Mouse (Mus musculus): ENCODE results near the gene Tfeb.

DNA sequence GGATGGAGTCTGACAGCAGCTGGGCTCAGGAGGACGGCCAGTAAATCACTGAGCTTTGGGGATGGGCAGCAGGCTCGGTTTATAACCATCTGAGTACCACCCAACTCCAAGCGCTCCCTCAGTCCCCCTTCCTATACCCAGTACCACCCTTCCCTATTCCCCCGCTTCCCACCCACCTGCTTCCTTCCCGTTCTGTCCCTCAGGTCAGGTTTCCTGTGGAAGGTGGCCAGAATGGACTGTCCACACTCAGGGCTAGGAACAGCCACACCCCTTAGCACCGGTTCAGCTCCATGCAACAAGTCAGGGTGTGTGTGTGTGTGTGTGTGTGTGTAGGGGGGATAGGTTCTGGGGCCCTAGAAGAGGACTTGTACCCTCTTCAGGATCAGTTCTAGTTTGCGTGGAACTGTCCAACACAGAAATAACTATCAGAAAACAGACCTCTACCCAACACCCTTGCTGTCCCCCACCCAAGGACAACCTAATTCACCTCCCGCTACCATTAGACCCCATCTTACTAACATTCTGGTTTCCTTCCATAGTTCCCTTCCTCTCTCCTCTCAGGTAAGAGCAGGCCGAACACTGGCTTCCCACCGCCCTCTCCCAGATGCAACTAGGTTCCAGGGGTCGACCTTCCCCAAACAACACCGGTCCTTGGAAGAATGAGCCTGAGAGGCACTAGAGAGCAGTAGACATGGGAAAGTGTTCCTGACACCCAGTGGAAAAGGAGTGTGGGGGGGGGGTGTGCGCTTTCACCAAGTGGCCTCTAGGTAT lies 43.0 kb upstream of the Tfeb start:
- TF ChIP-seq CTCF (IDR thresholded peaks at IDR 0.05; ENCODE audit: borderline replicate concordance, insufficient read depth, low read length) = no peak
- TF ChIP-seq POLR2A (IDR thresholded peaks at IDR 0.05; ENCODE audit: low read depth, low read length) = no peak
